Mouse (Mus musculus) heart, embryonic 12.5 days (tissue): Measurements from ENCODE around the gene Ezh1. TPM values are rescaled to one million over a fixed set of nuclear protein-coding genes. Genes with fewer than 3 reads are reported as not detected.

Source experiments
- ATAC-seq: fragments of 200-750 bp; cut with Nextera tagmentation; 2 replicates; pipeline ENCODE4 v1.8.0; 2017; ENCODE audit warnings: moderate TSS enrichment, moderate library complexity; ENCODE audit not compliant: insufficient number of reproducible peaks, low FRiP score
- H3K27ac ChIP-seq: fragments of 300-500 bp; sonication (generic); 2 replicates; pipeline ENCODE4 v1.5.1; 2016; ENCODE audit warnings: mild to moderate bottlenecking, moderate library complexity; ENCODE audit not compliant: poor library complexity, severe bottlenecking
- H3K27me3 ChIP-seq: fragments of 300-500 bp; sonication (generic); replicated peaks from 2 replicates; pipeline ENCODE4 v1.6.1; 2016; ENCODE audit warnings: mild to moderate bottlenecking, moderate library complexity
- H3K36me3 ChIP-seq: fragments of 300-500 bp; sonication (generic); 2 replicates; pipeline ENCODE4 v1.6.1; 2016; ENCODE audit warnings: mild to moderate bottlenecking, moderate library complexity
- H3K4me1 ChIP-seq: fragments of 300-500 bp; sonication (generic); replicated peaks from 2 replicates; pipeline ENCODE4 v1.6.1; 2016; ENCODE audit warnings: mild to moderate bottlenecking
- H3K4me2 ChIP-seq: fragments of 300-500 bp; sonication (generic); 2 replicates; pipeline ENCODE4 v1.6.1; 2016; ENCODE audit warnings: mild to moderate bottlenecking, moderate library complexity
- H3K4me3 ChIP-seq: fragments of 300-500 bp; sonication (generic); 2 replicates; pipeline ENCODE4 v1.5.1; 2016; ENCODE audit warnings: mild to moderate bottlenecking
- H3K9ac ChIP-seq: fragments of 300-500 bp; sonication (generic); 2 replicates; pipeline ENCODE4 v1.6.1; 2016; ENCODE audit warnings: mild to moderate bottlenecking, moderate library complexity
- H3K9me3 ChIP-seq: fragments of 300-500 bp; sonication (generic); replicated peaks from 2 replicates; pipeline ENCODE4 v1.6.1; 2016; ENCODE audit warnings: mild to moderate bottlenecking, moderate library complexity
- WGBS: fragments of 180-500 bp; shearing (Covaris S2); methylation state at CpG from one replicate; pipeline ENCODE4 v1.1.7; 2016; 5-methylcytosine and 5-hydroxymethylcytosine counted together
- polyA plus RNA-seq: library from polyadenylated mRNA; unstranded; fragments of >200 nt; fragmentation: Nextera tagmentation; extraction: Ambion mirVana; gene quantifications from 2 replicates; pipeline ENCODE4 v1.2.1, GENCODE M21; 2016

The Ezh1 gene
- polyA plus RNA-seq, 1 experiment from 2014 or later, result 14.9 TPM

DNA sequence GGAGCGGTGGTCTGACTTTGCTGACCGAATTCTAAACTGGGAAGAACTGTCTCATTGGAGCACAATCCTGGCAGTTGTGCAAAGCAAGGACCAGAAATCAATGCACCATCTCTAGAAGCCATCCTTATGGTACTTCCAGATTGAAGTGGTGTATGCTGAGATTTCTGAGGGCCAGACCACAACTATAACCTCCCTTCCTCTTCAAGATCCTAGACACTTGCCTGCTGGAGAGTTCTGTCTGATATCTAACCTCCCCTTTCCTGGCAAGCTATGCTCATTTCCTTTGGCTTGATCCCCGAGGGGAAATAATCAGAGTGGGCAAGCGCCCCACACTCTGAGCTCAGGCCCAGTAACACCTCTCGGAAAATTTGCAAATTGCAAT, 53.8 kb downstream of the Ezh1 start:
- H3K4me2 ChIP-seq, result peak overlapping the region; percentile 89
- no peaks in the 10 kb centered on the region for H3K9me3 ChIP-seq
- peaks cover 75% of the 10 kb centered on the region for H3K4me1 ChIP-seq
- peaks cover 40% of the 10 kb centered on the region for H3K27me3 ChIP-seq
- no peak for ATAC-seq
- WGBS, result 9% methylated on average over 5 of the region's 5 CpGs
- H3K4me3 ChIP-seq, result peak overlapping the region; percentile 73
- peak overlapping the region; percentile 75 for H3K9ac ChIP-seq
- peak overlapping the region; percentile 89 for H3K27ac ChIP-seq
- H3K36me3 ChIP-seq, result peaks cover 10% of the 10 kb centered on the region

- Histone ChIP-seq H3K36me3 (peaks cover 16% of the 10 kb centered on the region), H3K27ac (peak overlapping the region; percentile 89), H3K4me3 (peak overlapping the region; percentile 73), H3K4me1 (peaks cover 71% of the 10 kb centered on the region), H3K9me3 (no peaks in the 10 kb centered on the region), H3K27me3 (peaks cover 40% of the 10 kb centered on the region), H3K9ac (peak overlapping the region; percentile 75), H3K4me2 (peak overlapping the region; percentile 89)
- ATAC-seq, result peak; percentile 56
- under 1% methylated on average over 31 of the region's 31 CpGs for WGBS
Measured at GRCm38 (mm10) chr11:101171721-101172433, 54.4 kb downstream of the Ezh1 start.

- Histone ChIP-seq H3K36me3 (peaks cover 24% of the 10 kb centered on the region), H3K27me3 (peaks cover 42% of the 10 kb centered on the region), H3K27ac (peak within 1 kb of the TSS; percentile 89), H3K9me3 (no peaks in the 10 kb centered on the region), H3K9ac (peak within 1 kb of the TSS; percentile 83), H3K4me3 (peak within 1 kb of the TSS; percentile 73), H3K4me1 (peaks cover 63% of the 10 kb centered on the region), H3K4me2 (peak within 1 kb of the TSS; percentile 89)
- under 1% methylated on average over 49 of the region's 50 CpGs for WGBS
- ATAC-seq, result peak; percentile 92
Measured at GRCm38 (mm10) chr11:101170811-101171610, 55.3 kb downstream of the Ezh1 start, which contains the start of gene Plekhh3. Gene Plekhh3, minus strand, starts transcription at chr11:101171351.

GRCm38 (mm10) chr11:101170354-101170810, 55.9 kb downstream of the Ezh1 start, which contains the start of gene Cntnap1:
Gene Cntnap1, plus strand, starts transcription at chr11:101170523.
- under 1% methylated on average over 35 of the region's 35 CpGs for WGBS
- Histone ChIP-seq H3K4me1 (peaks cover 60% of the 10 kb centered on the region), H3K9me3 (no peaks in the 10 kb centered on the region)

DNA sequence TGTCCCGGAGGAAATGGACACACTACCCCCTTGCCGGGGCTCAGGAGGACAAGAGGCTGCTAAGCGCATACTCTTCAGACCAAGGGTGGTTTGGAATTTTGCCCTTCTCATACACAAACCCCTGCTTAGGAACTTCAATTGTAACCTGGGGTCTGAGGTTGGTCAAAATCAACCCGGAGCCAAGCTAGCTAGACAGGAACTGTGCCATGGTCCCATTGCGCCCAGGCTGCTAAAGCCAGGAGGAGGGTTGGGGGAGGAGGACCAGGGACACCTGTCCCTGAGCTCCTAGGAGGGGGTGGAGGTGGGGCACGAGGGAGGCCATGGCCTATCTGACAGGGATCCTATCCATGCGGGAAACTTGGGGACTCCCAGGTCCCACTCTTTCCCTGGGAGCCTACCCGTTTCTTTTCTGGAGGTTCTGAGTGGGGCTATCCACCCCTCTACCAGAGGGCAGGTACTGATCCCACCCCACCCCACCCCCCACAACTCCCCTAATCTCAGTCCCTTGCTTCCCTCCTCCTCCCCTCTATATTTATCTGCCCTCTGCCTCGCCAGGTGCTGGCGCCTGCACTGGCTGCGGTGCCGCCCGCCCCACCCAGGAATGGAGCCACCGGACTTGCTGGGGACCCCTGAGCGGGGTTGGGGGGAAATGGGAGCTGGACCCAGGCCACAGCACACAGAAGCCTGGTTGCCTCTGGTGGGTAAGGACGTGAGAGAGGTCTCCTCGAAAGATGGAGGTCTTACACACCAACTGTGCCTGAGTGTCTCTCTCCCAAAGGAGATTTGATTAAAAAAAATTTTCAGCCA, 56.8 kb downstream of the Ezh1 start:
- no peak for ATAC-seq
- Histone ChIP-seq H3K9me3 (no peaks in the 10 kb centered on the region), H3K4me3 (peak overlapping the region; percentile 73), H3K36me3 (peaks cover 37% of the 10 kb centered on the region), H3K4me1 (peaks cover 60% of the 10 kb centered on the region), H3K27ac (no peak overlapping the region), H3K4me2 (peak overlapping the region; percentile 89), H3K9ac (peak overlapping the region; percentile 83), H3K27me3 (peaks cover 53% of the 10 kb centered on the region)
- 14% methylated on average over 17 of the region's 17 CpGs for WGBS

More at GRCm38 (mm10) chr11:101170354-101170810, 55.9 kb downstream of the Ezh1 start, which contains the start of gene Cntnap1:
- Histone ChIP-seq H3K27me3 (peaks cover 49% of the 10 kb centered on the region), H3K27ac (peak within 1 kb of the TSS; percentile 84), H3K36me3 (peaks cover 28% of the 10 kb centered on the region), H3K4me3 (peak within 1 kb of the TSS; percentile 73), H3K4me2 (peak within 1 kb of the TSS; percentile 89), H3K9ac (peak within 1 kb of the TSS; percentile 83)
- no peak for ATAC-seq

GRCm38 (mm10) chr11:101168301-101168980, 57.8 kb downstream of the Ezh1 start:
- H3K36me3 ChIP-seq, result peaks cover 48% of the 10 kb centered on the region
- no peak overlapping the region for H3K27ac ChIP-seq
- no peaks in the 10 kb centered on the region for H3K9me3 ChIP-seq
- no peak for ATAC-seq
- H3K4me3 ChIP-seq, result no peak overlapping the region
- H3K27me3 ChIP-seq, result peaks cover 63% of the 10 kb centered on the region
- 68% methylated on average over 17 of the region's 18 CpGs for WGBS
- H3K4me1 ChIP-seq, result peaks cover 60% of the 10 kb centered on the region
- H3K4me2 ChIP-seq, result peak overlapping the region; percentile 89; the same call in 1 of the 2 replicates
- H3K9ac ChIP-seq, result no peak overlapping the region

DNA sequence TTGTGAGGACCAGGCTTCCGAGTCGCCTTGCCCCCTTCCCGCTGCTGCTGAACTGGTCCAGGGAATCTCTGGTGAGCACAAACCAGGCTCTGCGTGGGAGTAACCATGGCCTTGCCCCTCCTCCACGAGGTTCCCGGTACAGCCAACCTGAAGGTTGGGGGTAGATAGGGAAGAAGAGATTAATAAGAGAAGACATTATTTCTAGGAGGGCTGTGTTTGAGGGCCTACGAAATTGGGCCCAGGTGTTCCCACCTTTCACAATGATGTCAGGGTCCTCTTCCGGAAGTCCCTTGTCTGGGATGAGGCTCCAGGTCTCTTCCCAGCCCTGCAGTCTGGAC, 58.3 kb downstream of the Ezh1 start:
- H3K9me3 ChIP-seq, result no peaks in the 10 kb centered on the region
- 63% methylated on average over 8 of the region's 8 CpGs for WGBS
- no peak for ATAC-seq
- no peak overlapping the region for H3K27ac ChIP-seq
- H3K27me3 ChIP-seq, result peaks cover 68% of the 10 kb centered on the region
- H3K4me1 ChIP-seq, result peaks cover 55% of the 10 kb centered on the region
- no peak overlapping the region for H3K9ac ChIP-seq
- H3K36me3 ChIP-seq, result peaks cover 53% of the 10 kb centered on the region
- no peak overlapping the region for H3K4me3 ChIP-seq
- H3K4me2 ChIP-seq, result no peak overlapping the region

- H3K36me3 ChIP-seq, result peaks cover 58% of the 10 kb centered on the region
- no peak overlapping the region for H3K27ac ChIP-seq
- 58% methylated on average over 19 of the region's 19 CpGs for WGBS
- no peak overlapping the region for H3K4me2 ChIP-seq
- peaks cover 71% of the 10 kb centered on the region for H3K27me3 ChIP-seq
- no peak overlapping the region for H3K9ac ChIP-seq
- ATAC-seq, result no peak
- H3K4me3 ChIP-seq, result no peak overlapping the region
- H3K4me1 ChIP-seq, result peaks cover 52% of the 10 kb centered on the region
- H3K9me3 ChIP-seq, result no peaks in the 10 kb centered on the region
Measured at GRCm38 (mm10) chr11:101167211-101167962, 58.9 kb downstream of the Ezh1 start.

DNA sequence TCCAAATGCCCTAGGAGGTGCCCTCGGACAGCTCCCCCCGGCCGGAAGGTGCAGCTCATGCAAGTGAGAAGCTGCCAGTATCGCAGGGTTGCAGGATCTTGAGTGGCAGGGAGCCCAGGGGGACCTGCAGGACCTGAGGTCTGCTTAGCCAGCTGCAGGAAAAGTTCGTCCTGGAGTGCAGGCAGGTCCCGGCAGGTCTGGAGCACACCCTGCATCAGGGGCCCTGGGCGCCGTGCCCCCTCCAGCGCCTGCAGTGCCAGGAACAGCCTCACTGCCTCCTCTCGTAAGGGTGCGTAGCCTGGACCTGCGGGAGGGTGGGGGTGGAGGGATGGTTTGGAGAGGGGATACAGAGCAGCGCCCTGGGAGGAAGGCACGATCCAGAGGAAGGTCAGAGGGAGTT, 59.9 kb downstream of the Ezh1 start:
- no peak for ATAC-seq
- Histone ChIP-seq H3K27me3 (peaks cover 81% of the 10 kb centered on the region), H3K36me3 (peaks cover 69% of the 10 kb centered on the region), H3K9ac (no peak overlapping the region), H3K4me1 (peaks cover 45% of the 10 kb centered on the region), H3K4me3 (no peak overlapping the region), H3K27ac (no peak overlapping the region), H3K9me3 (no peaks in the 10 kb centered on the region), H3K4me2 (no peak overlapping the region)
- WGBS, result 70% methylated on average over 14 of the region's 14 CpGs
